Mouse (Mus musculus) bone marrow, adult 2 months (tissue): ENCODE measurements at regions not wholly inside any gene's neighbourhood (a gene's known extent, or its start where the extent isn't known, plus 50 kb on each side); places are given as distances from the start of the nearest gene placed in this dataset.

Experiments
- CTCF ChIP-seq: fragments of 200-500 bp; IDR thresholded peaks from 2 replicates; pipeline ENCODE4 v1.5.1; 2011; ENCODE audit warnings: low read length, control low read depth; ENCODE audit not compliant: control insufficient read depth, insufficient read depth
- POLR2A ChIP-seq: fragments of 200-500 bp; IDR thresholded peaks from 2 replicates; pipeline ENCODE4 v1.6.1; 2011; ENCODE audit warnings: low read depth, mild to moderate bottlenecking, control low read depth, low read length, borderline replicate concordance; ENCODE audit not compliant: control insufficient read depth

DNA sequence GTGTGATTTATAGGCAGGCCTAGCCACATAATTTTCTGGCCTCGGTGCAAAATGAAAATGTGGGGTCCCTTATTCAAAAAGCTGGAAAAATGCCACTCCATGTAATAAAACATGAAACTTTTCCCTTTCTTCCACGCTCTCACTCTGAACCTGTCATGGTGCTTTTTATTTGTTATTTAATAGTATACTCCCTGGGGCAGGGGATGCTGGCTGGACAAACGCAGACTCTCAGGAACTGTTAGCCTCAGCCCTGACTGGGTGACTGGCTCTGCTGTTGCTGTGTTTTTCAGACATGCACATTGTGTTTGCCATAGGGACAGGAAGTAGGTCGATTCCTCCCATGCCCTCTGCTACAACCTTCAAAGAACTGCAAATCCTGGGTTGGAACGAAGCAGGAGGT, 1139.5 kb downstream of the Slc22a22 start:
- no peak for TF ChIP-seq CTCF
- TF ChIP-seq POLR2A: no peak
